Mouse (Mus musculus) ES-Bruce4 (cell line): ENCODE measurements around the gene Olfr2.

Experiments
- CTCF ChIP-seq: IDR thresholded peaks from one replicate; pipeline ENCODE4 v1.8.1; 2011; ENCODE audit warnings: low read depth, low read length
- POLR2A ChIP-seq: IDR thresholded peaks from one replicate; pipeline ENCODE4 v1.8.1; 2011; ENCODE audit warnings: low read length; ENCODE audit not compliant: insufficient read depth

DNA sequence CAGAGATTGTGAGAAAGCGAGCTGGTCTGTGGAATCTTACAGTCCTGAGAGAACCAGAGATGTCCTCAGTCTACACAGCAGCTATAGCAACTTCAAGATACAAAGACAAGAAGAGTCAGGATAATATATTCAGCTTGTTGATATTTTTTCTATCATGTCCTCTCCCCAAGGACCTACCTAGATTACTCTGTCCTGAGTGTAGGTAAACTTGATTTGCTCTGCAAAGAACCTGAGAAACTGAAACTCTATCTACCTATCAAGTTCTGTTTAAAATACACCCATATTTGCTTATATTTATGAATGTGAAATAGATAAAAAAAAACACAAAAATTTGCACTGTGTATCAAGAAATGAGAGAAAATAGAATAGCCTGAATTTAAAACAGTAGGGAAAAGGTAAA lies 30.5 kb downstream of the Olfr2 start, which contains the start of gene Olfr711:
- TF ChIP-seq CTCF (no peak), POLR2A (no peak)
